Mouse (Mus musculus): ENCODE measurements around the gene Ipo5.

Gene Ipo5

GRCm38 (mm10) chr14:120912916-120913315 lies 1.9 kb downstream of the Ipo5 start:
- in situ Hi-C loops (cut with MboI, MseI): loop anchor here in 1 of 2 experiments (25.0 kb wide), 1 partner anchor 601 kb away; no protein-coding TSS in a partner anchor

GRCm38 (mm10) chr14:120921805-120922204 lies 10.8 kb downstream of the Ipo5 start:
- in situ Hi-C loops (cut with MboI, MseI): loop anchor here in 1 of 2 experiments (25.0 kb wide), 1 partner anchor 610 kb away; no protein-coding TSS in a partner anchor

GRCm38 (mm10) chr14:120924044-120924443 lies 13.0 kb downstream of the Ipo5 start:
- in situ Hi-C loops (cut with MboI, MseI): loop anchor here in 1 of 2 experiments (25.0 kb wide), 1 partner anchor 612 kb away; no protein-coding TSS in a partner anchor

GRCm38 (mm10) chr14:120925731-120926585 lies 14.9 kb downstream of the Ipo5 start:
- in situ Hi-C loops (cut with MboI, MseI): no loop called here

- in situ Hi-C loops (cut with MboI, MseI): no loop called here
Measured at GRCm38 (mm10) chr14:120931236-120931635, 20.2 kb downstream of the Ipo5 start.

GRCm38 (mm10) chr14:120933624-120934023 lies 22.6 kb downstream of the Ipo5 start:
- in situ Hi-C loops (cut with MboI, MseI): no loop called here

- in situ Hi-C loops (cut with MboI, MseI): no loop called here
Measured at GRCm38 (mm10) chr14:120937102-120937501, 26.1 kb downstream of the Ipo5 start.

- in situ Hi-C loops (cut with MboI, MseI): no loop called here
Measured at GRCm38 (mm10) chr14:120942803-120943202, 31.8 kb downstream of the Ipo5 start.

- in situ Hi-C loops (cut with MboI, MseI): no loop called here
Measured at GRCm38 (mm10) chr14:120945146-120945545, 34.1 kb downstream of the Ipo5 start.

- in situ Hi-C loops (cut with MboI, MseI): no loop called here
Measured at GRCm38 (mm10) chr14:120947104-120947503, 36.1 kb downstream of the Ipo5 start.

- in situ Hi-C loops (cut with MboI, MseI): no loop called here
Measured at GRCm38 (mm10) chr14:120949002-120949401, 38.0 kb downstream of the Ipo5 start.

- in situ Hi-C loops (cut with MboI, MseI): no loop called here
Measured at GRCm38 (mm10) chr14:120950068-120950467, 39.0 kb downstream of the Ipo5 start.

- in situ Hi-C loops (cut with MboI, MseI): no loop called here
Measured at GRCm38 (mm10) chr14:120952434-120952833, 41.4 kb downstream of the Ipo5 start.

- in situ Hi-C loops (cut with MboI, MseI): loop anchor here in 1 of 2 experiments (5.0 kb wide), 1 partner anchor 83 kb away; no protein-coding TSS in a partner anchor
Measured at GRCm38 (mm10) chr14:120960551-120960950, 49.5 kb downstream of the Ipo5 start.

GRCm38 (mm10) chr14:120960991-120961390 lies 50.0 kb downstream of the Ipo5 start:
- in situ Hi-C loops (cut with MboI, MseI): loop anchor here in 1 of 2 experiments (5.0 kb wide), 1 partner anchor 84 kb away; no protein-coding TSS in a partner anchor

GRCm38 (mm10) chr14:120967072-120967471 lies 56.0 kb downstream of the Ipo5 start:
- in situ Hi-C loops (cut with MboI, MseI): no loop called here

GRCm38 (mm10) chr14:120968723-120969122 lies 57.7 kb downstream of the Ipo5 start:
- in situ Hi-C loops (cut with MboI, MseI): no loop called here

- in situ Hi-C loops (cut with MboI, MseI): loop anchor here (5.0 to 10.0 kb wide), 5 partner anchors 43 to 585 kb away; no protein-coding TSS in a partner anchor
Measured at GRCm38 (mm10) chr14:120969673-120970072, 58.6 kb downstream of the Ipo5 start.

GRCm38 (mm10) chr14:120970637-120971036 lies 59.6 kb downstream of the Ipo5 start:
- in situ Hi-C loops (cut with MboI, MseI): loop anchor here (5.0 to 10.0 kb wide), 5 partner anchors 42 to 586 kb away; no protein-coding TSS in a partner anchor

GRCm38 (mm10) chr14:120971313-120971712 lies 60.3 kb downstream of the Ipo5 start:
- in situ Hi-C loops (cut with MboI, MseI): loop anchor here (5.0 to 10.0 kb wide), 5 partner anchors 41 to 587 kb away; no protein-coding TSS in a partner anchor

- in situ Hi-C loops (cut with MboI, MseI): loop anchor here (10.0 kb wide), 3 partner anchors 145 to 595 kb away; no protein-coding TSS in a partner anchor
Measured at GRCm38 (mm10) chr14:120979559-120979958, 68.5 kb downstream of the Ipo5 start.

- in situ Hi-C loops (cut with MboI, MseI): no loop called here
Measured at GRCm38 (mm10) chr14:120989126-120989525, 78.1 kb downstream of the Ipo5 start.
